Mouse (Mus musculus) megakaryocyte progenitor cell, adult 5-6 weeks (primary cell): Measurements from ENCODE around the gene Slc35b2. TPM values are rescaled to one million over a fixed set of nuclear protein-coding genes. Genes with fewer than 3 reads are reported as not detected.

Experiments
- ATAC-seq: replicated peaks from 2 replicates; pipeline ENCODE4 v1.8.0; 2016; ENCODE audit warnings: mild to moderate bottlenecking, moderate TSS enrichment, inconsistent platforms; ENCODE audit not compliant: poor library complexity
- total RNA-seq, 2 experiments: library from RNA; stranded (forward) in 1 of 2; stranded (reverse) in 1 of 2; fragments of 157-497, 149-512 nt in 1 of 2; fragments of 200-1000 nt in 1 of 2; gene quantifications; 2 replicates each; pipeline versions ENCODE4 v1.2.3 to v1.2.4; 2015 to 2017

Slc35b2 gene
- 80.2 and 85.9 TPM in 2 replicates for total RNA-seq (2015)
- 84.9 and 120 TPM in 2 replicates for total RNA-seq (2017)

- peak; percentile 83 for ATAC-seq
Observed at GRCm38 (mm10) chr17:45563655-45564530, at the start of gene Slc35b2. Gene Slc35b2, plus strand, starts transcription at chr17:45563874.

- ATAC-seq, result no peak
Observed at GRCm38 (mm10) chr17:45515204-45515726, 48.4 kb upstream of the Slc35b2 start.

DNA sequence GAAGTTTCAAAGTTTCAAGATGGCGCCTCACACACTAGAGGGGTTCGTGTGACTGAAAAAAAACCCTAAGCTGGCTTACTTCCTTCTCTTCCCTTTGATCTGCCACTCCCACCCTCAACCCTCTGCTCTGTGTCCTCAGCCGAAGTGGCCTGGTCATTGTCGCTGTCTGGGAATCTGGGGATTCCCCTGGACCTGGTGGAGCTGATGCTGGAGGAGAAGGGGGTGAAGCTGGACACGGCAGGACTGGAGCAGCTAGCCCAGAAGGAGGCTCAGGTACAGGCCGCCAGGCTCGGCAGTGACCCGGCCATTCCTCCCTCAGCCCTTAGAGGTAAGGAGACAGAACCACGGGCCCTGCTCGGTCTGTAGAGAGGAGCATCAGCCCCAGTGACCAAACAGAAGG lies 47.9 kb upstream of the Slc35b2 start:
- ATAC-seq, result no peak

DNA sequence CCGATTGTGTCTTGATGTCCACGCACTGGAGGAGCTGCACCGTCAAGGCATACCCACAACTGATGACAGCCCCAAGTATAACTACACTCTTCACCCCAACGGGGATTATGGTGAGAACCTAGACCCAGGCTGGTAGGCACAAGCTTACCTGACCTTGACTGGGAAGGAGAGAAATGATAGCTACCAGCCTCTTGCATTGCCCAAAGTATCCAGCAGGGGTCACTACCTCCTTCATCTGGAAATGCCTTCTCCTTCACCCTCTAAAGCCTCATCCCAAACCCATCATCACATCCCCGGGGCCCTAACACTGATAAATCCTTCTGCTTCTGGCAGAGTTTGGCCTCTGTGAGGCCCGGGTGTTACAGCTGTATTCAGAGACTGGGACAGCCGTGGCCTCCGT lies 47.2 kb upstream of the Slc35b2 start:
- peak; percentile 87 for ATAC-seq

- no peak for ATAC-seq
Observed at GRCm38 (mm10) chr17:45517135-45517534, 46.5 kb upstream of the Slc35b2 start.

DNA sequence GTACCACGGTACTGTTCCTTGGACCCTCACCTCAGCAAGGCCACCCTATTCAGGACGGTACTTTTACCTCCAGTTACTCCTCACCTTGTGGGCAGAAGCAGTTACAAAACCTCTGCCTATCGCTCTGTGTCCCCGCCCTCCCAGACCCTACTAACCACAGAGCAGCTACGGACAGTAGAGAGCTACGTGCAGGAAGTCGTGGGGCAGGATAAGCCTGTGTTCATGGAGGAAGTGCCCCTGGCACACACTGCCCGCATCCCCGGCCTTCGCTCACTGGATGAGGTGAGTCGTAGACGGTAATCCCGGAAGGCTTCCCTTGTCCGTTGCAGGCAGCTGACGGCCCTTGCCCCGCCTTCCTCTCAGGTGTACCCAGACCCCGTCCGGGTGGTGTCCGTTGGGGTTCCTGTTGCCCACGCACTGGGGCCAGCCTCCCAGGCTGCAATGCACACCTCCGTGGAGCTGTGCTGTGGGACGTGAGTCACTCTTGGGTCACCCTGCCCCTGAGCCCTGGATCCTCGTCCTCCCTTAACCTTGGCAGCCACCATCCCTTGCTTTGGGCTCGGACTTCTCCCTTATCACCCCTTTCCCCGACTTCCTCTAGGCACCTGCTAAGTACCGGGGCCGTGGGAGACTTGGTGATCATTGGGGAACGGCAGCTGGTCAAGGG lies 46.0 kb upstream of the Slc35b2 start:
- peak; percentile 77 for ATAC-seq

- ATAC-seq, result no peak
Observed at GRCm38 (mm10) chr17:45518766-45519475, 44.8 kb upstream of the Slc35b2 start.

- no peak for ATAC-seq
Observed at GRCm38 (mm10) chr17:45520136-45520535, 43.5 kb upstream of the Slc35b2 start.

DNA sequence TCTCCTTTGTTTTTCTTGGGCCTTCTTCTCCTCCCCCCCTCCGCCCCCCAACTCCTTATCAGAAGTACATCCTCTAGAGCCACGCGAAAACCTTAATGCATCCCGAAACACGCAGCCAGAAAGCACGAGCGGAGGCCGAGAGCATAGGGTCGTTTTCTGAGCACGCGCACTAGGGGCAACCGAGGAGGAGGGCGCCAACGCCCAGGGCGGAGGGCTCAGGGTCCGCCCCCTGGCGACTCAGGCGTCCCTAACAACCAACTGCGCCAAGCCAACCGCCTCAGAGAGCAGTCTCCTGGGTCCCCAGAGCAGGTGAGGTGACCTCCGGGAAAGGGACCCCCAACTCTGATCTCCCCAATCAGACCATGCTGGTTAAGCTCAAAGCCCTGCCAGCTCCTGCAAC lies 40.4 kb upstream of the Slc35b2 start, which contains the start of gene Tcte1:
Gene Tcte1 (plus strand): TSS at position 172 of the 400 bp plus-strand sequence.
- ATAC-seq, result peak; percentile 44; the same call in 1 of the 2 replicates

- no peak for ATAC-seq
Observed at GRCm38 (mm10) chr17:45524961-45525360, 38.7 kb upstream of the Slc35b2 start.

DNA sequence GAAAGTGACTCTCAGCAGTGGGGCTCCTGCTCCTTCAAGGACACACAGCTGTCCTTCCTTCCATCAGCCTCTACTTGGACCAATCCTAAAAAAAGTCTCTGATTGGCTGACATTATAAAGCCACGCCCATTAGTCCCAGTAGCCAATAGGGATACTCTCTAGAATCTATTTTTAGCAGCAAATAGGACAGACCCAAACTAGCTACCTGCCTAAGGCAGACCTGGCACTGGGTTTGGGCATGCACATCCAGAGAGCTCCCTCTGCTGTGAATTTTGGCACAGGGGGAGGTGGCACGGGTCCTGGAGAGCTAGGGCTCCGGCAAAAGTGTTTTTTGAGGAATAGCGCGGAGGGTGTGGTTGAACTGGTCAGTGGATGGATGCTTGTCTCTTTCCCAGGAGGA lies 37.1 kb upstream of the Slc35b2 start:
- no peak for ATAC-seq

DNA sequence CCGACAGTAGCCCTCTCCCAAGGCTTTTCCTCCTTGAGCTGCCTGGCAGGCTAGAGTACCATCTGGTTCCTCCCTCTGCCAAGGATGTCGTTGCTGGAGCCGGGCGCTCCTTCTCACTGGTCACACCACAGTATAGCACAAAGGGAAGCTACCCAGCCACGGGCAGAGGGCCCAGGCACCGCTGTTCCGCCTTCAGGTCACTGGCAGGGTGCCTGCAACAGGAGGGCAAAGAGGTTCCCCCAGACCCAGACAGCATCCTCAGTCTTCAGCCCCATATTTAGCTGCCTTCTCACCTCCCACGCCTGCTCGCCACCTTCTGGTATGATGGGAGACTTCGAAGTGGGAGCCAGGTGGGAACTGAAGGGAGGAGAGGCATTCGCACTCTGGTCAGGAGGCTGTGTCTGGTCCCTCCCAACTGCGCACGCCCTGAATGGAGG lies 33.3 kb upstream of the Slc35b2 start:
- ATAC-seq, result no peak

GRCm38 (mm10) chr17:45532896-45533295 lies 30.8 kb upstream of the Slc35b2 start:
- ATAC-seq, result no peak

- peak; percentile 68; the same call in 1 of the 2 replicates for ATAC-seq
Observed at GRCm38 (mm10) chr17:45536264-45536663, 27.4 kb upstream of the Slc35b2 start.

- ATAC-seq, result no peak
Observed at GRCm38 (mm10) chr17:45538394-45538793, 25.3 kb upstream of the Slc35b2 start.

DNA sequence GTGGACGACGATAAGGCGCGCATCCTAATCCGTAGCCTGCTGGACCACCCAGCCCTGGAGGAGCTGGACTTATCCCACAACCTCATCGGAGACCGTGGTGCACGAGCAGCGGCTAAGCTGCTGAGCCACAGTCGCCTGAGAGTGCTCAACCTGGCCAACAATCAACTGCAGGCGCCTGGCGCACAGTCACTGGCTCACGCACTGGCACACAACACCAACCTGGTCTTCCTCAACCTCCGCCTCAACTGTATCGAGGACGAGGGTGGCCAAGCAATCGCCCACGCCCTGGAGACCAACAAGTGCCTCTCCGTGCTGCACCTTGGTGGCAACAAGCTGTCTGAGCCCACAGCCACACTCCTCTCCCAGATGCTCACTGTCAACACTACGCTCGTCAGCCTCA lies 24.0 kb upstream of the Slc35b2 start:
- ATAC-seq, result no peak

- no peak for ATAC-seq
Observed at GRCm38 (mm10) chr17:45542129-45542528, 21.5 kb upstream of the Slc35b2 start.

DNA sequence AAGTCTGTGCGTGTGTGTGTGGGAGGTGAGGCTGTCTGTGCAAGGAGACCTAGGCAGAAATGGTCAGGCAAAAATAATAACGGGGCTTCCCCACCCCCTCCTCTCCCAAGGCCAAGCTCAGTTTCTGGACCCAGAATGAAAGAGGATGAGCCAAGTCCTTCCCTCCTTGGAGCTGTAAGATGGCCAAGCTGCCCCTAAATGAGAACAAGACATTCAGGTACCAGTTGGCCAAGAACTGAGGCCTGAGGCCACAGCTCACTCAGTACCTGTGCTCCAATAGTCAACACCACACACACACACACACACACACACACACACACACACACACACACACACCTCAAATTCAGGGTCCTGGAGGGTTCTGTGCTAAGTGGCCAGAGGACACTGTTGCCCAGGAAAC lies 21.0 kb upstream of the Slc35b2 start:
- ATAC-seq, result no peak

- no peak for ATAC-seq
Observed at GRCm38 (mm10) chr17:45543115-45543514, 20.6 kb upstream of the Slc35b2 start.

DNA sequence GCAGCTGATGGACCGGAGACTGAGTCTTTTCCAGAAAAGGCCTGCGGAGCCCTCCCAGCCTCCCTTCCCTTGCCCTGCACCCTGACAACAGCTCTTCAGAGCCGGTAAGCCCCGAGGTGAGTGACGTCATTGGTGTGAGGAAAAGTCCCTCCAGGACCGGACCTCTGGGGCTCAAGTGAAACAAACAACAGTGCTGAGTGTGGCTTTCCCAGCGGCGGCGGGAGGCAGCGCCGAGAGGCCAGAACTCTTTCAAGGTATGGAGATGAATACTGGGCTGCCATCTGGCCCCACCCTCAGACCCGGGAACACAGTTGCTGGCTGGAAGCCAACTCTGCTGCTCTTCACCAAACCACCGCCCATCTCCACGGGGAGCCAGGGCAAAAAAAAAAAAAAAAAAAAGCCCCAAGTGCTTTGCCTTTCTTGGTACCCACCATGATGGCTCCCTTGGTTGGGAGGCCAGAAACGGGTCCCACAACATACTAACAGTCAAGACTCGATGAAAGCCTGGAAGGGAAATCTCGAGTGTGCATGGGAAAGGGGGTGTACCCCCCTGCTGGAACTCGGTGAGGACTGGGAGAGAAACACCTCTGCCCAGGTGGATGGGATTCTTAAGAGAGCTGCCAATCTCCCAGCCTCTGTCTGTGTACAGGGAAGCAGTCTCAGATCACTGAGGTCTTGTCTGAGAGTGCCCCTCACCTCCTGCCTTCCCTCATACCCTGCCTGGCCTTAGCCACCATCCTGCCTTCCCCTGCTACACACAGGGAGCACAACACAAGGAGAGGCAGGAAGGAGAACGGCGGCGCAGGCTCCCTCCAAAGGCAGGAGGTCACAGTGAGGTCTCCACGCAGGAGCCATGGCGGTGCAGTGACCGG lies 19.4 kb upstream of the Slc35b2 start:
- no peak for ATAC-seq
